Mouse (Mus musculus) retina, adult 2 months (tissue): Measurements from ENCODE around the gene Lypd6b.

Experiments
- DNase-seq: peaks from one replicate; pipeline ENCODE4 v3.0.0-alpha.2; 2012; ENCODE audit warnings: low read depth, low spot score

Gene Lypd6b

GRCm38 (mm10) chr2:49940372-49940771 is 152.9 kb downstream of the Lypd6b start:
- DNase-seq = no peak

- no peak for DNase-seq
Observed at GRCm38 (mm10) chr2:49942100-49942499, 154.6 kb downstream of the Lypd6b start.

- DNase-seq = no peak
Observed at GRCm38 (mm10) chr2:49951681-49952080, 164.2 kb downstream of the Lypd6b start.

- DNase-seq = no peak
Observed at GRCm38 (mm10) chr2:49952632-49953293, 165.3 kb downstream of the Lypd6b start.

- no peak for DNase-seq
Observed at GRCm38 (mm10) chr2:49957449-49957848, 170.0 kb downstream of the Lypd6b start.

GRCm38 (mm10) chr2:49961991-49962390 is 174.5 kb downstream of the Lypd6b start:
- DNase-seq = no peak

- DNase-seq = no peak
Observed at GRCm38 (mm10) chr2:49964899-49965298, 177.4 kb downstream of the Lypd6b start.

GRCm38 (mm10) chr2:49967748-49968147 is 180.3 kb downstream of the Lypd6b start:
- DNase-seq = no peak

GRCm38 (mm10) chr2:49970990-49971389 is 183.5 kb downstream of the Lypd6b start:
- no peak for DNase-seq

GRCm38 (mm10) chr2:49978606-49979005 is 191.1 kb downstream of the Lypd6b start:
- DNase-seq = no peak

GRCm38 (mm10) chr2:49979991-49980390 is 192.5 kb downstream of the Lypd6b start:
- DNase-seq = no peak

GRCm38 (mm10) chr2:49983021-49983420 is 195.5 kb downstream of the Lypd6b start:
- no peak for DNase-seq

GRCm38 (mm10) chr2:49984780-49985179 is 197.3 kb downstream of the Lypd6b start:
- no peak for DNase-seq

- no peak for DNase-seq
Observed at GRCm38 (mm10) chr2:49995841-49996240, 208.4 kb downstream of the Lypd6b start.

- no peak for DNase-seq
Observed at GRCm38 (mm10) chr2:49997216-49997615, 209.7 kb downstream of the Lypd6b start.
